Mouse (Mus musculus) left cerebral cortex, adult 2 months (tissue): ENCODE measurements around the gene Clasrp. TPM values are rescaled to one million over a fixed set of nuclear protein-coding genes. Genes with fewer than 3 reads are reported as not detected.
A peak's percentile ranks its signal among the peaks of the same experiment; 100 is the strongest.
"Not testable (repeated sequence)": the region's sequence is repeated elsewhere in the genome, so short reads cannot be mapped to it uniquely, and the experiment has no call there.

Experiments used
- DNase-seq, 2 experiments: peaks; one replicate each; pipeline ENCODE4 v3.0.0; 2021 to 2022; ENCODE audit warnings: low spot score in 2 of 2, mixed read lengths in 1 of 2; ENCODE audit errors: extremely low spot score in 1 of 2
- H3K27ac ChIP-seq: fragments of 200-600 bp; 2 replicates; pipeline ENCODE4 v1.8.1; 2022
- H3K4me3 ChIP-seq: fragments of 200-600 bp; 2 replicates; pipeline ENCODE4 v1.8.1; 2022
- CTCF ChIP-seq: fragments of 200-600 bp; IDR thresholded peaks from 2 replicates; pipeline ENCODE4 v1.8.1; 2022; ENCODE audit warnings: antibody characterized with exemption, mild to moderate bottlenecking, moderate library complexity
- intact Hi-C: fragments of 180-260 bp; cut with DNase I; formaldehyde crosslinking; loops from one replicate; pipeline ENCODE4 v1.15.1; 2025
- total RNA-seq, 2 experiments: library from RNA; stranded (reverse); gene quantifications; 2 replicates each; pipeline ENCODE4 v1.2.3; 2021

The Clasrp gene
- total RNA-seq, 2 experiments from 2014 or later: 92.7 to 98.3 TPM

GRCm38 (mm10) chr7:19628536-19629360 lies 24.5 kb upstream of the Clasrp start:
- TF ChIP-seq CTCF: no peak
- DNase-seq: peak; percentile 85 to 87
- peak overlapping the region; percentile 81 for H3K27ac ChIP-seq
- peak overlapping the region; percentile 84 for H3K4me3 ChIP-seq
- intact Hi-C loops: no loop called here

- H3K4me3 ChIP-seq: peak overlapping the region; percentile 84
- 0 out of 2 replicates have a peak overlapping the region, but pooled peaks have one; percentile 57 for H3K27ac ChIP-seq
- no peak for TF ChIP-seq CTCF
- no peak for DNase-seq
- intact Hi-C loops: no loop called here
Observed at GRCm38 (mm10) chr7:19628192-19628535, 23.9 kb upstream of the Clasrp start.

- H3K27ac ChIP-seq: no peak overlapping the region
- intact Hi-C loops: no loop called here
- no peak for TF ChIP-seq CTCF
- no peak overlapping the region for H3K4me3 ChIP-seq
- no peak for DNase-seq
Observed at GRCm38 (mm10) chr7:19627721-19628120, 23.4 kb upstream of the Clasrp start.

- TF ChIP-seq CTCF: no peak
- DNase-seq: no peak
- no peak overlapping the region for H3K4me3 ChIP-seq
- intact Hi-C loops: no loop called here
- no peak overlapping the region for H3K27ac ChIP-seq
Observed at GRCm38 (mm10) chr7:19623433-19623832, 19.1 kb upstream of the Clasrp start.

- no peak for DNase-seq
- intact Hi-C loops: no loop called here
- no peak for TF ChIP-seq CTCF
- Histone ChIP-seq H3K4me3 (no peak overlapping the region), H3K27ac (no peak overlapping the region)
Observed at GRCm38 (mm10) chr7:19622241-19622640, 18.0 kb upstream of the Clasrp start.

GRCm38 (mm10) chr7:19620811-19621210 lies 16.5 kb upstream of the Clasrp start:
- TF ChIP-seq CTCF: no peak
- no peak overlapping the region for H3K4me3 ChIP-seq
- H3K27ac ChIP-seq: no peak overlapping the region
- intact Hi-C loops: no loop called here
- DNase-seq: peak in 1 of 2 experiments; percentile 46

- peak; percentile 73 to 76 for DNase-seq
- Histone ChIP-seq H3K4me3 (no peak overlapping the region), H3K27ac (no peak overlapping the region; the same call in 1 of the 2 replicates)
- intact Hi-C loops: loop anchor here (1.0 to 2.0 kb wide), 2 partner anchors 30 to 214 kb away; no protein-coding TSS in a partner anchor
- TF ChIP-seq CTCF: peak; percentile 85
Observed at GRCm38 (mm10) chr7:19619004-19619801, 14.9 kb upstream of the Clasrp start.

GRCm38 (mm10) chr7:19615036-19615577 lies 10.8 kb upstream of the Clasrp start:
- no peak overlapping the region for H3K27ac ChIP-seq
- TF ChIP-seq CTCF: no peak
- intact Hi-C loops: no loop called here
- no peak overlapping the region for H3K4me3 ChIP-seq
- no peak for DNase-seq

GRCm38 (mm10) chr7:19610969-19611368 lies 6.7 kb upstream of the Clasrp start:
- intact Hi-C loops: no loop called here
- no peak for DNase-seq
- peak; percentile 14 for TF ChIP-seq CTCF
- Histone ChIP-seq H3K4me3 (no peak overlapping the region), H3K27ac (no peak overlapping the region)

- TF ChIP-seq CTCF: no peak
- intact Hi-C loops: no loop called here
- no peak overlapping the region for H3K4me3 ChIP-seq
- H3K27ac ChIP-seq: no peak overlapping the region
- DNase-seq: no peak
Observed at GRCm38 (mm10) chr7:19609641-19610332, 5.5 kb upstream of the Clasrp start.

GRCm38 (mm10) chr7:19607291-19607690 lies 3.0 kb upstream of the Clasrp start:
- intact Hi-C loops: no loop called here
- DNase-seq: no peak

GRCm38 (mm10) chr7:19604606-19605214 lies 424 bp upstream of the Clasrp start:
- intact Hi-C loops: not testable (repeated sequence)
- peak overlapping the region; percentile 94 for H3K27ac ChIP-seq

More at GRCm38 (mm10) chr7:19607291-19607690, 3.0 kb upstream of the Clasrp start:
- no peak; the same call in 1 of the 2 replicates for TF ChIP-seq CTCF
- Histone ChIP-seq H3K4me3 (no peak overlapping the region), H3K27ac (no peak overlapping the region)

More at GRCm38 (mm10) chr7:19604606-19605214, 424 bp upstream of the Clasrp start:
- DNase-seq: not testable (repeated sequence)
- peak overlapping the region; percentile 91 for H3K4me3 ChIP-seq
